Mouse (Mus musculus): ENCODE results near the gene Gm40193.

- no peak for TF ChIP-seq GATA1 (IDR thresholded peaks at IDR 0.05; ENCODE audit: borderline replicate concordance, low read length)
- TF ChIP-seq FLI1 (IDR thresholded peaks at IDR 0.05; ENCODE audit: low read length) = no peak
Observed at GRCm38 (mm10) chr11:70562995-70563469, 30.3 kb upstream of the Gm40193 start.
